In the genomic region with DNA sequence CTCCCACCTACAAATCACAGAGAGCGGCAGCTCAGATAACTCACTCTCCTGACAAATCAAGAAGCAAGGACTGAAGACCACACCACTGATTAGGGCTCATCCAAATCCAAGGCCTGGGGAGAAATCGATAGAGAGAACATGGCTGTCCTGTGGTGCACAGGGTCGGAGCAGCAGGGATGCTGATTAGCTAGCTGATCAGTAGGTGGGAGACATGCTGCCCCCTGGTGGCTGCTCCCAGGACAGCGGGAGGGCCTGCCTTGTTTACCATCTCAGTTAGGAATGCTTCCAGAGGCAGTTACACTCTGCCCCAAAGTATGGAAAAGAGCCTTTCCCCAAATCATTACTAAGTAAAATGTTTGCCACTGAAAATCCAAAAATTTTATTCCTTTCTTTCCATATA, we compare ENCODE assay signal across 9 mouse cellular contexts.
DNase-seq lines count a peak whose midpoint lies in the region; ATAC-seq and TF ChIP-seq lines count a peak whose summit lies in the region.
"Had no signal": no experiment of that assay in that cellular context is flagged by ENCODE, and none has a peak within 500 bp of the region (broad histone marks: within the 10 kb centered on the region; RNA-seq: fewer than 3 reads in every experiment).

No protein-coding gene starts in this region.

- H3K4me3 ChIP-seq in kidney, embryonic 15.5 days (replicated peaks) = no peak overlapping the region
- no peak overlapping the region for H3K4me3 ChIP-seq in limb, embryonic 14.5 days (replicated peaks; ENCODE audit: low read length)
- H3K4me3 ChIP-seq: embryonic facial prominence, embryonic 13.5 days had no signal

- H3K9ac ChIP-seq in kidney, embryonic 15.5 days = no peak overlapping the region
- no peak overlapping the region for H3K9ac ChIP-seq in limb, embryonic 14.5 days (ENCODE audit: low read depth, low read length, severe bottlenecking)
- H3K9ac ChIP-seq: embryonic facial prominence, embryonic 13.5 days had no signal

- no peak for TF ChIP-seq POLR2A in limb, embryonic 14.5 days (IDR thresholded peaks at IDR 0.05; ENCODE audit: borderline replicate concordance, extremely low read depth, insufficient read depth, insufficient read length)

- no peak for ATAC-seq in kidney, embryonic 15.5 days (replicated peaks; ENCODE audit: low FRiP score)
- ATAC-seq in limb, embryonic 14.5 days (ENCODE audit: low FRiP score, low read depth) = no peak; the same call in 1 of the 2 replicates
- 0 out of 2 replicates have a peak, but pooled peaks have one; percentile 30 for ATAC-seq in neutrophil, adult 5-6 weeks (ENCODE audit: extremely low read depth, insufficient number of reproducible peaks, low FRiP score, poor library complexity, severe bottlenecking)

- peak; percentile 54 for DNase-seq in kidney, adult 11 months
- DNase-seq in cerebellum, postnatal 14 days = peak; percentile 83 to 85
- DNase-seq in frontal cortex, postnatal 25 days (ENCODE audit: low spot score in 2 of 2) = peak; percentile 79 to 86
- DNase-seq in kidney, adult 8-10 months = peak; percentile 42 to 80
- DNase-seq in limb, embryonic 14.5 days (ENCODE audit: low spot score) = peak; percentile 79
- peak; percentile 20 to 30 for DNase-seq in thymus, adult 18-20 months

- H3K9me3 ChIP-seq in kidney, embryonic 15.5 days (replicated peaks) = no peaks in the 10 kb centered on the region
- no peaks in the 10 kb centered on the region for H3K9me3 ChIP-seq in limb, embryonic 14.5 days (ENCODE audit: control insufficient read depth, low read length)
- H3K9me3 ChIP-seq: embryonic facial prominence, embryonic 13.5 days had no signal

- H3K27ac ChIP-seq in kidney, embryonic 15.5 days = no peak overlapping the region
- no peak overlapping the region for H3K27ac ChIP-seq in limb, embryonic 14.5 days (replicated peaks; ENCODE audit: low read depth, low read length)
- H3K27ac ChIP-seq: embryonic facial prominence, embryonic 13.5 days had no signal

- 0 out of 2 replicates have a peak, but pooled peaks cover 4% of the 10 kb centered on the region for H3K4me1 ChIP-seq in kidney, embryonic 15.5 days
- H3K4me1 ChIP-seq in limb, embryonic 14.5 days (ENCODE audit: control insufficient read depth, insufficient read depth, low read length) = no peaks in the 10 kb centered on the region

- no peaks in the 10 kb centered on the region for H3K36me3 ChIP-seq in kidney, embryonic 15.5 days
- no peaks in the 10 kb centered on the region for H3K36me3 ChIP-seq in limb, embryonic 14.5 days (ENCODE audit: control insufficient read depth, insufficient read depth, low read length)
- H3K36me3 ChIP-seq: embryonic facial prominence, embryonic 13.5 days had no signal

- no peaks in the 10 kb centered on the region for H3K27me3 ChIP-seq in kidney, embryonic 15.5 days
- H3K27me3 ChIP-seq in limb, embryonic 14.5 days (ENCODE audit: control insufficient read depth, insufficient read depth, low read length) = no peaks in the 10 kb centered on the region

- WGBS in kidney, embryonic 15.5 days = 33% methylated on average over 4 of the region's 4 CpGs
- WGBS in limb, embryonic 14.5 days = 29% methylated on average over 4 of the region's 4 CpGs

- H3K4me2 ChIP-seq in kidney, embryonic 15.5 days = no peak overlapping the region
- H3K4me2 ChIP-seq in limb, embryonic 14.5 days (replicated peaks; ENCODE audit: low read depth, low read length, severe bottlenecking) = no peak overlapping the region
- H3K4me2 ChIP-seq: embryonic facial prominence, embryonic 13.5 days had no signal

Comparison
In these comparisons a context has a peak if more than half of its experiments do, and no peak if none do; other contexts are left out.
1. DNase-seq: peak in every context shown above with its lines; median percentile 84 in cerebellum, postnatal 14 days; 82 in frontal cortex, postnatal 25 days; 79 in limb, embryonic 14.5 days; 61 in kidney, adult 8-10 months; 54 in kidney, adult 11 months; 25 in thymus, adult 18-20 months.